Mouse (Mus musculus) embryo, embryonic 10.5 days (tissue): ENCODE data around the gene Ube2l6.

Source experiments
- DNase-seq: peaks from one replicate; pipeline ENCODE4 v3.0.0-alpha.2; 2015; ENCODE audit warnings: low spot score

Ube2l6 gene

DNA sequence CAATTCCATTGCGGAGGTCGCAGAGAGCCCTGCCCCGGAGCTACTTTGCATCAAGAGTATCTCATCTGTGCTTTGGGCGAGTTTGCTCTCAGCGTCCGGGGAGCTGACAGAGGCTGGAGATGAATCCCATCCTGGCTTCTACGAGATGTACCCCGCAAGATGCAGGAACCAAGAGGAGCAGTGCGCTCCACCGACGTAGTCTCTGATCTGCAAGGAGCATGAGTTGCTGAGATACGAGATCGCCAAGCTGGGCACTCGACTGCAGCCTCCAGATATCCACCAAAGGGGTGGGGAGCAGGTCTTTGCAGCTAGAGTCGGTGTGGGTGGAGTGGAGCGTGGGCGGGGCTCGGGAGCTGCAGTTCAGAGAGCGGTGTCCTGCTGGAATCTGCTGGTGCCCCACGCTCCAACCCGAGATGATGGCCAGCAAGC lies at the start of gene Ube2l6:
Gene Ube2l6, plus strand, starts transcription at position 336 of the 429 bp plus-strand sequence.
- peak; percentile 79 for DNase-seq

DNA sequence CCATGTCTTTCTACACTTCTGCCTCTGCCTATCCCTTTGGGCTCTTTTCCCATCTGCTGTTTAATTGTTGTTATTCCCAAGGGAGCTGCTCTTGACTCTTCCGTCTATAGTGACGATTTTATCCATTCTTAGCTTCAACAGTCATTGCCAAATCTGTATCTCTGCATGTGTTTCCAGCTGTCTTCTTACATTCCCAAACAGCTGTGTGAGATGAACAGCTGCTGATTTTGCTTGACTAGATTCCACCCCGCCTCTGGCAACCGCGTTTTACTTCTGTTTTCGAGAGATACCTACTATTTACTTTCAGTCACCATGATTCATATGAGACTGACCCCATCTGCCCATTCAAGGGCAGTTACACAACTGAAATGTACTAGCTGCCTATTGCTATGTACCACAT lies 48.5 kb upstream of the Ube2l6 start:
- no peak for DNase-seq

DNA sequence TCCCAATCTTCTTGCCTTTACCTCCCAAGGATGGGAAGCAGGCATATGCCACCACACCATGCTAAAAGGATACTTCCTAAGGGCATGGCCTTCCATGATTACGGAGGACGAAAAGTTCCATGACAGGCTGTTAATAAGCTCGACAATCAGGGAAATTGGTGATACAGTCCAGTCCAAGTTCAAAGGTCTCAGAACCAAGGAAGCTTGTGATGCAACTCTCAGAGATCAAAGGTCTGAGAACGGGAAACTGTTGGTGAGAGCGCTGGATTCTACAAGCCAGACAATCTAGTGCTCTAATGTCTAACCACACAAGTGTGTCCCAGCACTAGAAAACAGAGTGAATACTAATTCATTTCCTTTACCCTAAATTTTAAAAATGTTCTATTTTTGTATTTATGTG lies 42.4 kb upstream of the Ube2l6 start:
- no peak for DNase-seq

GRCm38 (mm10) chr2:84757026-84757682 lies 41.5 kb upstream of the Ube2l6 start:
- DNase-seq = no peak

DNA sequence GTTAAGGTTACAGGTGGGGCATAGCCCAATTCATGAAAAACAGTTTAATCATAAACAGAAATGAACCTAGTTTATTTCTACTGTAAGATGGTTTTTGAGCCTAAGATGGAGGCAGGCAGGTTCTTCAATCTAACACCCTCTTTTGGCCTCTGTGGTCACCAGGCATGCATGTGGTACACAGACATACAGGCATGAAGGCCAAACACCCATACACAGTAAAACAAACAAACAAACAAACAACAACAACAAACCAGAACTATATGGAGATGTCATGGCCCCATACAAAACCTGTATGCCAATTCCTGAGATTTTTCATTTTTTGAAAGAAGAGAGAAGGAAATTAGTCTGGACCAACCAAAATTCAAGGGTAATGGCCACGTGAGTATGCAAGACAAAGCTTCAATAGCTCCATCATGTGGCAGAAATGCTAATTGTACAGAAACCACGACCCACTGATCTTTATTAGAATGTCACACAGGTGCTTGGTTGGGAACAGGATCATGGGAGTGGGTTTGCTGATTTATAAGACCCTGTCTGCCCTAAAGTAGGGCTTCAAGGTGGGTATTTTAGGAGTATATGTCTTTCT lies 40.0 kb upstream of the Ube2l6 start:
- DNase-seq = peak; percentile 89

- DNase-seq = no peak
Measured at GRCm38 (mm10) chr2:84760777-84761176, 37.9 kb upstream of the Ube2l6 start.

GRCm38 (mm10) chr2:84761309-84761708 lies 37.3 kb upstream of the Ube2l6 start:
- no peak for DNase-seq

DNA sequence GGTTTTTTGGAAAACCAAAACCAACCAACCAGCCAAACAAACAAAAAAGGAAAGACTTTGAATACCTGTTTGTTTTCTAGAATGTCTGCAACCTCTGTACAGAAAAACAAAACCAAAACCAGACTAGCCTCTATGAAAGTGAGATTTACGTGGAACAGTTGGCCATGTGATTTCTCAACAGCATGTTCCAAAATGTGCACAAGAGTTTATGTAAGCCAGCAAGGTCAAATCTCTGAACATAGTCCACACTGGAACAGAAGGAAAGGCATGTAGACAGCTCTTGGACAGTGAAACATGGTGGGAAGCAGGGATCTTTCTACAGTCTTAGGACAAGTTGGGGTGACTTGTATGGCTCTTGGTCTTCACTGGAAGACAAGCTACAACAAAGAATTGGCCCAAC lies 36.8 kb upstream of the Ube2l6 start:
- no peak for DNase-seq

DNA sequence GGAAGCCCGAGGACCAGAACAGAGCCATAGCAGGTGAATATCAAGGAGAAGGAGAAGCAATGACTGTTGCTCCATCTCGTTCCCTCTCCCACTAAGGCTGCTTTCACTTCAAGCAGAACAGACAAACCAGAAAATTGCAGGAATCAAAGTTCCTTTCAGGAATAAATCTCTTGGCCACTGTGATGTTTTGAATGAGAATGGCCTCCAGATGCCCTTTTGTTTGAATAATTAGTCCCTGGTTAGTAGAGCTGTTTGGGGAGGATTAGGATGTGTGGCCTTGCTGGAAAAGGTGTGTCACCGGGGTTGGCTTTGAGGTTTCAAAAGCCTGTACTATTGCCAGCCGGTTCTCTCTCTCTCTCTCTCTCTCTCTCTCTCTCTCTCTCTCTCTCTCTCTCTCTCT lies 36.3 kb upstream of the Ube2l6 start:
- no peak for DNase-seq

GRCm38 (mm10) chr2:84762818-84763217 lies 35.8 kb upstream of the Ube2l6 start:
- no peak for DNase-seq

GRCm38 (mm10) chr2:84770501-84770900 lies 28.1 kb upstream of the Ube2l6 start:
- no peak for DNase-seq

DNA sequence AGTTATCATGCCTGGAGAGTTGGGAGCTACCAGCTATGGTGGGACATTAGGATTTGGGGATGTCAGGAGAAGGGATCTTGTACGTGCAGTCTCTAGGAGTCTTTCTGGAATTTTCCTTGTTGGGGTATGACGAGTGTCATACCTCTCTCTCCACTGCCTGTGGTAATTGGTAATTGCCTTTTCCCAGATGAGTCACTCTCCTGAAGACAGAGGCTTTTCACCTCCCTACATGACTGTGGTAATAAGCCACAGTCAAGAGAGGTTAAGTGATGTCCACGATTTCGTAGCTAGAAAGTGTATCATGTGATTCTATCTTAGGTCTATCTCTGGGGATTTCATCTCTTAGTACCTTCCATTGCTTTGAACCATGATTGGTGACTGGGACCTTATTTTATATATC lies 26.2 kb upstream of the Ube2l6 start:
- DNase-seq = no peak

DNA sequence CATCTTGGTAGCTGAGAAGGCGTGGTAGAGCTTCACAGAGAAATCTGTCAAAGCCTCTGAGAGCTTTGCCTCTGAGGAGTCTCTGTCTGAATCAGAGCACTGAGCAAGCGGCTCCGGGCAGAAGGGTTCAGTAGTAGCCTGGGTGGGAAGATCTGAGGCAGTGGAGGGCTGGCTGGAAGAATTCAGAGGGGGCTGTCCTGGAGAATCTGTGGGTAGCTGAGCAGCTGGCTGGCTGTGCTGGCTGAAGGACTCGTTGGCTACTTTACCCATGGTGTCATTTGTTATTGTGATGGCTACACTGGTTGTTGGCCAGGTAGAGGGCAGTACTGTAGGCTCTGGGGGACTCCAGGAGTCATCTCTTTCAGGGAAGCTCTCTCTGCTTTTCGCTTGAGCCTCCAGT lies 25.4 kb upstream of the Ube2l6 start:
- DNase-seq = no peak

GRCm38 (mm10) chr2:84774751-84775150 lies 23.9 kb upstream of the Ube2l6 start:
- peak; percentile 93 for DNase-seq

DNA sequence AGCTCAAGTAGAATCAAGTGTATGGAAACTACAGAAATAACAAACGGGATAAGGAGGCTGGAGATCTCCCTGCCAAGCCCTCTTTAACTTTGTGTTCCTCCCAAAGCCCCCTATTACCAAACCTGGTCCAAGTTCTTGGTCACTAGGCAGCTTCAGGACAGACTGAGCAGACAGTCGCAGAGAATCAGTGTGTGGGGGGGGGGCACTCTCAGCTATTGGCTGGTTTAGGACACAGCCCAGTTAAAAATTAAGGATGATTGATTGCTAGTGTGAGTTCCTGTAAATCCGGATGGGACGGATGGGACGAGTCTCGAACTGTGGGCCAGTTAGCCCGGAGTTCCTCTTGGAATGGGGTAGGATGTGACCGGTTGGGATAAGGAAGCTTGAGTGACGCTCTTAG lies 23.4 kb upstream of the Ube2l6 start, which contains the start of gene Serping1:
Gene Serping1, minus strand, starts transcription at position 204 of the 400 bp plus-strand sequence.
- DNase-seq = peak; percentile 47

- no peak for DNase-seq
Measured at GRCm38 (mm10) chr2:84775665-84776064, 23.0 kb upstream of the Ube2l6 start.

- no peak for DNase-seq
Measured at GRCm38 (mm10) chr2:84777706-84778105, 20.9 kb upstream of the Ube2l6 start.

DNA sequence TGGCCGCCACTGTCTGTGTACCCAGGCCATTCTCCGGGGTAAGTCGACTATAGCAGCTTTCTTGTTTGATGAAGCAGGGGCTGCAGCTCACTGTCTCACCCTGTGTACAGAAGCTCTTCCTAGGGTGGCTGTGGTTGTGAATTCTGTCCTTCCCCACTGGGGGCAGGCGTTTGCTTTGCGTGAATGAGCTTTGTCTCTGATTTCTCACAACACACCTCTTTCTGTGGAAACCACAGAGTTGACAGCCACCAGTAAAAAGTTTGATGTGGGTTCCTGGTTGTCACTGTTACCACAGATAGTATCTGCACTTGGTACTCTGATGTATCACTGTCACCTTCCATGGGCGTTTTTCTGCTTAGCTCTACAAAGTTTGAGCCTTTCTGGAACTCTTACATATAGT lies 19.4 kb upstream of the Ube2l6 start:
- peak; percentile 31 for DNase-seq

GRCm38 (mm10) chr2:84783315-84783714 lies 15.3 kb upstream of the Ube2l6 start:
- no peak for DNase-seq

DNA sequence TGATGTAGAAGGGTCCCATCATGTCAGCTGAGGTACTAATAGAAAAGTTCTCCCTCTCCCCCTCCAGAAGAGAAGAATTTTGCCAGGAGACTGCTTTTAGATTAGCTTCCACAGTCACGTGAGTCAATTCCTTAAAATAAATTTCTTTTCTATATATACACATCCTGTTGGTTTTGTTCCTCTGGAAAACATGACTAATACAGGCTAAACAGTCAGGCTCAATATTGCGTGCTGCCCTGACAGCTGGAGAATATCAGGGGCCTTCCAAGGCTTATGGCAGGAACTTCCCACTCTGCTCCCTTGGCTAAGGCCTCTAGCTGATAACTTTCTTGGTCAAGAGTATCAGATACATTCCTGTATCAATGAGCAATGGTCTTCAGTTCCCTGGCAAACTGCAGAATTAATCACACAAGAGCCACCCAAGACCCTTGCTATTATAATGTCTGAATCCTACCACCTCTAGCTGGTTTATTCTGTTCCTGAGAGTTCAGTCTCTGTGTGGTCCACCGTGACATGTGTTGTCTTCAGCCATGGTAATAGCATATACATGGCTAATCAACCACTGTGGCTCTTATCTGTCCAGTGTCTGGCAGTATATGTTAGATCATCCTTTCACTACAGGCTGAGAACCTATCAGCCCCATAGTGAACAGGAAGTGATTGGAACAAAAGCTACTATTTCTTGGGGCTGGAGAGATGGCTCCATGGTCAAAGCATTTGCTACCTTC lies 14.6 kb upstream of the Ube2l6 start:
- no peak for DNase-seq

DNA sequence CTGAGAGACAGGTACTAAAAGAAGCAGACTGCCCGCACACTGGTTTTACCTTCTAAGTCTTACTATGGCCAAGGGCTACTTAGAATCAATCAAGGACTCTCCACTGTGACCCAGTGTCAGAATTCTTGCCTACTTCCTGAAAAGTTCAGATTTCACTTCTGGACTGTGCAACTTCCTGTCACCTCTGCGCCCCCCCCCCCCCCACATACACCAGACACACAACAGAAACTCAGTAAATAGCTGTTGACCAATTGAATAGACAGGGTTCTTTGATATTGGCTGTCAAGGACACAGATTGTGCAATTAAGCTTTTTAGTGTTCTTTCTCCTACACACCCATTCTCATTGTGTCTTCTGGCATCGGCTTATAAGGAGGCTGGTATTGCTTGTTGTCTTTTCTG lies 10.3 kb upstream of the Ube2l6 start:
- DNase-seq = no peak

DNA sequence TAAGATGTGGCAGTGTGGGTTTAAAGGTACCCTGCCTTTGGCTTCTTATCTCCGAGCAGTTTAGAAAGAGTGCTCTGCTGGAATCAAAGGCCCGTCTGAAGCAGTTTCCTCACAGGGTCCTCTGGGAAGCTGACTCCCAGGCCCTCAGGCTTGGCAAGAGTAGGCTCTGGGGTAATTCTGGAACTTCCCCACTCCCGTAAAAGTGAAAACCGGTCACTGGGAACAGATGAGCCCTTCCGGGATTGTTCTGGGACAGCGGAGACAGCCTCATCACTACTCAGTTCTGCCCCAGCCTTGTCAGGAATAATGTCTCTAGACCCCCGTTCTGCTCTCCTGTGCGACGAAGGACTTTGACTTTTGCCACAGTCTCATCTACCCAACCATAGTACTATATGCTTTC lies 8.2 kb upstream of the Ube2l6 start:
- no peak for DNase-seq

DNA sequence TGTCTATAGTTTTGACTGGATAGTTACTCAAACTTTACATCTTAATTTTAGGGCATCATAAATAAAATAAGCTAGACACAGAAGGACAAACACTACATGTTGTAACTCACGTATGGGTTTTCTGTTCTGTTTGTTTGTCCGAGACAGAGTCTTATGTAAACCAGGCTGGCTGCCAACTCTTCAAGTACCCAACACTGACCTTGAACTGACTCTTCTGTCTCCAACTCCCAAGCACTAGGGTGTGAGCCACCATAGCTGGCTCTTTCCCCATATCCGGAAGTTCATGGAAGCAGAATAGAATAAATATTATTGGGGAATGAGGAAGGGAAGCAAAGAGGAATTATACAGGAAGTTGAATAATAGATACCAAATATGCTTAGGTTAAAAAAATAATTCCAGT lies 6.1 kb upstream of the Ube2l6 start:
- DNase-seq = no peak
